Mouse (Mus musculus): ENCODE measurements around the gene Letmd1.

Letmd1 gene

GRCm38 (mm10) chr15:100508454-100509167, 39.8 kb downstream of the Letmd1 start:
- no peak for DNase-seq

DNA sequence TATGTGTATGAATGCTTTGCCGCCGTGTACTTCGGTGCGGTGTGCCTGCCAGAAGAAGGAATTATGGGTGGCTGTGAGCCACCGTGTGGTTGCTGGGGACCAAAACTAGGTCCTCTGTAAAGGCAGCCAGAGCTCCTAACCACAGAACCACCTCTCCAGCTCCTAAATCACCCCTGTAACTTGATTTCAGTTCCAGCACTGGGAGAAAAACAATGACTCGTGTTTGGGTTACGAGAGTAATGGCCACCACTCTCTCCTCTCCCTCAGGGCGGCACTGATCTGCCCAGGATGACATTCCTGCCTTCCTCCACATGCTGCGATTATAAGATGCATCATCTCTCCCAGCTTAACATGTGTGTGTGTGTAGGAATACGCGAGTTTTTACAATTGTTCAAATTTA, 41.2 kb downstream of the Letmd1 start:
- no peak for DNase-seq

DNA sequence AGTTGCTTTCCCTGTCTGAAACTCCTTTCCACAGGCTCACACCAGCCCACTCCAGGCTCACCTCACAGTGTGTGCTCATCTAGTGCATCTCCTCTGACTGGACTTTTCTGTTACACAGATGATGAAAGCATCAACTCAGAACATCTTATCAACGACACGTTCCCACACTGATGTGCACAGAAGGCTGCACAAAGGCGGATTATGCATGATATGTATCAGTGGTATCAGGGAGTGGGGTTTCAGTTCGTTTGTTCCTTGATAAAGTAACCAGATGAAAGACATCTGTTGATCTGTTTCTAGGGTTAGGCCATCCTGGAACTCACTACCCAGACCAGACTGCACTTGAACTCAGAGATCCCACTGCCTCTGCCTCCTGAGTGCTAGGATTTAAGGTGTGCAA, 44.6 kb downstream of the Letmd1 start:
- DNase-seq = no peak

- no peak for DNase-seq
These were observed 46.3 kb downstream of the Letmd1 start for GRCm38 (mm10) chr15:100515121-100515520.

GRCm38 (mm10) chr15:100520306-100520705, 51.5 kb downstream of the Letmd1 start:
- no peak for DNase-seq

- DNase-seq = no peak
These were observed 56.6 kb downstream of the Letmd1 start for GRCm38 (mm10) chr15:100525405-100525804.

- no peak for DNase-seq
These were observed 59.1 kb downstream of the Letmd1 start for GRCm38 (mm10) chr15:100527900-100528299.
